Mouse (Mus musculus): Measurements from ENCODE around the gene Pcp4l1.
"Not testable (repeated sequence)": the region's sequence is repeated elsewhere in the genome, so short reads cannot be mapped to it uniquely, and the experiment has no call there.

Pcp4l1 gene

DNA sequence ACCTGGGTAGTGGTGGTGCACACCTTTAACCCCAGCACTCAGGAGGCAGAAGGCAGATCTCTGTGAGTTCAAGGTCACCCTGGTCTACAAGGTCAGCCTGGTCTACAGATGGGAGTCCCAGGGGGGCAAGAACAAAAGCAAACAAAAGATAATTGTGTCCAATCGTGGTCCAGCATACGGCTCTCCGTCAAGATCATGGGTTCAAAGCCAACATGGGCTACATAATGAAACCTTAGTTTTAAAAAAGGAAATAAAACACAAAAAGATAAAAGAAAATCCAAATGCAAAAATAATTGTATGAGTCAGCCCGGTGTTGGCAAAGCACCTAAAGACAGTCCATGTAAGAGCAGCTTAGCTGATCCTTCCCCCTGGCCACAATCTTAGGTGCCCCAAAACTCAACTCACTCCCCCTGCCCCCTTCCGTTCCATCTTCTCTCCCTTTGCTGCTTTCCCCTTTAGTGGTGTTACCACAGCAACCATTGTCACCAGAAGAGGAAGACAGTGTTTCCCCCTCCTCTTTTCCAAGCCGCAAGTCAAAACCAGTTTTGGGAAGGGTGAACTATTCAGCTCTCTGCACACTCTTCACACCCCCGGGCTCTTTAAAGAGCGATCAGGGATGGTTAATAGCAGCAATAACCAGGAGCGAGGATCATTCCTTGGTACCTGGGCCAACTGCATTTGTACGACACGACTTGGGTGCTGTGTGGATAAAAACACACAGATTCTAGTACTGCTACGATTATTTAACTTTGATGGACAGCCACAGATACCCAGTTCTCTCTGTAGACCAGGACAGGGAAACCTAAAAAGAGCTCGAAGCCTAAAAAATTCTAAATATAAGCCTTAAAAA is 8.0 kb downstream of the Pcp4l1 start:
- DNase-seq, result no peak

DNA sequence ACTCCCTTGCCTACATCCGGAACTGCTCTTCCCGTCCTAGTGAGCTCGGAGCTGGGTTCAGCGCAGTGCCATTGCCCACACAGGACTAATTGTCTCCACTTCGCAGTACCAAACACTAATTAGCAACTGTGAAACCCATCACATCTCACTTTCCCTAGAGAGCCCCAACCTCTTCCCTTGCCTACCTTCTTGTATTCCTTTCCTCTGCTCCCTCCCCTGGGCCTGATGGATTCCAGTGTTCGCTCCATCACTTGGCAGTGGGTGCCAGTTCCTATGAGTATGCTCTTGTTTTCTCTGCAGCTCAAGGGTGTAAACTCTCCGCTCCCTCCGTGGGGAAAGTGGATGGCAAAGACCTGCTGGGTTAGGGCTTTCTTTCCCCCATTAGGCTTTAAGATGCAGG is 10.4 kb downstream of the Pcp4l1 start:
- no peak for DNase-seq

DNA sequence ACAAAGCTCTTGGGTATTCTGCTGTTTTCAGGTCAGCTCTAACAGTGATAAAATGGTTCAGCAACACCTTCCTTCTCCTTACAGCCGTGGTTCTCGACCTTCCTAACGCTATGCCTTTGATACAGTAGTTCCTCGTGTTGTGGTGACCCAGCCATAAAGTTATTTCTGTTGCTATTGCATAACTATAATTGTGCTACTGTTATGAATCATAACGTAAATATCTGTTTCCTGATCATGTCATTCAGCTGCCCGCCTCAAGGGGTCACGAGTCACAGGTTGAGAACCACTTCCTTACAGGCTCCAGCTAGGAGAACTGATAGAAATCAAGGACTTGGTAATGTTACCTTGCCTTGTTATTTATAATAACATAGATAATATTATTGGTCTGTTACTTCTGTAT is 11.8 kb downstream of the Pcp4l1 start:
- peak; percentile 27 for DNase-seq

DNA sequence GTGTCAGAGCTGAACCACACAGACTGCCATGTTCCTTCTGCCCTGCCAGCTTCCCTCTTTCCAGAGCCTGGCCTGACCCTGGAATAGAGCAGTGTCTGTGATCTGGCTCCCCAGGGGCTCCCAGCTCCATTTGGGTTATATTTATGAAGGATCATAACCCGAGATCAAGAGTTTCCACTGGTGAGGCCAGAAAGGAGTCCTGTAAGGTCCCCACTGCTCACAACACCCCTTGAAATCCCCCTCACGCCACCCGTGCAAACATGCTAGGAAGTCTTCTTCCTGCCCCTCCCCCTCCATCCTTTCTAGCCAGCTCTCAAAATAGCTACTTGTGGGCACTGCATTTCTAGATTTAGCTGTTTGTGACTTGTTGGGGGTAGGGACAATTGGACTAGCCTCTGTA is 12.4 kb downstream of the Pcp4l1 start:
- DNase-seq, result peak; percentile 18

DNA sequence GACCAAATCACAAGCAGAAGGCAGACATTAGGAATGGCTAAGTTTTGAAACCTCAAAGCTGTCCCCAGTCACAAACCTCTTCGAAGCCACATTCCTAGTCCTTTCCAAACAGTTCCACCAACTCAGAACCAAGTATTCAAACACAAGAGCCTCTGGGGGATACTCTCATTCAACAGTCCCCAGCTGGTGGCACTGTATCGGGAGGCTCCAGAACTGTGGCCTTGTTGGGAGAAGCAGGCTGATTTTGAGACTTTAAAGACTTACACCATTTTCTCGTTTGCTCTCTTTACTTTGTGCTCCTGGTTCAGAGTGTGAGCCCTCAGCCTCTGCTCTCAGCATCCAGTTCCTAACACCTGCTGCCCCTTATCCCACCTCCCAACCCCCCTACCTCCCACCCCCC is 13.0 kb downstream of the Pcp4l1 start:
- no peak for DNase-seq

DNA sequence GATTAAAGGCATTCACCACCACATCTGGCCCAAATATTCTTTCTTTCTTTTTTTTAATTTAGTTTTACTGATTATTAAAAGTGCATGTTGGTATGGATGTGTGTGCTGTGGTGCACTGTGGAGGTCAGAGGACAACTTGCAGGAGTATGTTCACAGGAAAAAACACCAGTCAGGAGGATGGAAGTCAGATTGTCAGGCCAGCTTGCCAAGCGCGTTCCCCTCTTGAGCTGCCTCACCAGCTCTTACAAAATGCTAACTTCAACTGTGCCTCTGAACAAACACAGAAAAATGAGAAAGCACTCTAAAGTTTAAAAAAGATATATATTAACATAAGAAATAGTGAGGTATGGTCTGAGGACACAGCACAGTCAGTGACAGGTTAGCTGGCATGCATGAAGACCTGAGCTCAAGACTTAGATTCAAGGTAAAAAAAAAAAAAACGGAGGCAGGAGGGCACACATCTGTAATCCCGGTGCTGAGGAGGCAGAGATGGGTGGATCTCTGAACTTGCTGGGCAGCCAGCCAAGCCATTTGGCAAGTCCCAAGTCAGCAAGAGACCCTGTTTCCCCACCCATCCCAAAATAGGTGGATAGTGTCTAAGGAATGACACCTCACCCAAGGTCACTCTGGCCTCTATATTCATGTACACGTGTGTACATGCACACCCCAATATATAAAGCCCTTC is 16.4 kb downstream of the Pcp4l1 start:
- DNase-seq, result no peak

DNA sequence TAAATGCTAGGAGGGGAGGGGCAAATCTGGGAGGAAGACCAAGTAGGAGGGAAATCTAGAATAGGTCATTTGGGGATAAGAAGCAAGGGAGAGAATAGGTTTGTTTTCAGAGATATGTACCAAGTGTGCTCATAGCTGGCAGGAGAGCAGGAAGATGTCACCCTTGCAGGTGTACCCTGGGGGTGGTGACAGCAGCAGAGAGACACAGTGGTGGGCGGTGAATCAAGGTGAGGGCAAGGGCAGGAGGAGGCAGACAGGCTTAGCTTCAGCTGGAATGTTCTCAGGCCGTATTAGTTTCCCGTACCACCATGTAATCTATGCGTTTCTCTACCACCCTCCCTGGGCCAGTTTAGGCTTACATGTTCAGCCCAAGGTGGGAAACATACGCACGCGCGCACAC is 23.3 kb downstream of the Pcp4l1 start:
- DNase-seq, result no peak

DNA sequence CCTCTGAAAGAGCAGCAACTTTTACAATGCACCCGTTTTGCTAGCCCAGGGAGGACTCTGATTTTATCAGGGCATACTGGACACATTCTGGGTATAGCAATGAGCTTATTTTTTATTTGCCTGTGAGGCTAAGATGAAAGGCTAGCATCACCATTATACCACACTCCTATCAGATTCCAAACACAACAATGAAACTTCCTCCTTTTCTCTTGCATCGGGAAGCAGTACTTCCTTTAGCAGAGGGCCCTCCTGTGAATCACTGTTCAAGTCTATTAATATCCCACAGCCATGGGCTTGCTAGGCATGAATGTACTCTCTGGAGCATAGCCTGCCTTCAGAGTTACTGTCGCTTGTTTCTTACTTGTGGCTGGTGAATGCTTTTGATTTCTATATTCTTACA is 24.9 kb downstream of the Pcp4l1 start:
- no peak for DNase-seq

DNA sequence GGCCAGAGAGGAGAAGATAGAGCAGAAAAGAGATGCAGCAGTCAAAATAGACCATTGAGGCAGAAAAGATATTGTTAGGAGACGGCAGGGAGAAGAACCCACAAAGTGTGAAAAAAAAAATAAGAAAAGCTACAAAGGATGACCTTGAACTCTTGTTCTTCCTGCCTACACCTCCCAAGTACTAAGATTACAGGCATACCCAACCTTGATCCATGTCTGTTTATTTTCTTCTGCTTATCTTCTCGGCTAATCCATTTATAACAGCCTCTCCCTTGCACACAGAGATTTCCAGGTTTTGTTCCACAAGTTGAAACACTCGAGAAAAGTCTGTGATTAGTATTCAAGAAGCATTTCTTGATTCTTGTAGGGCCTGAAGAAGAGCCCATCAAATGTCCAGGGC is 26.2 kb downstream of the Pcp4l1 start:
- no peak for DNase-seq

DNA sequence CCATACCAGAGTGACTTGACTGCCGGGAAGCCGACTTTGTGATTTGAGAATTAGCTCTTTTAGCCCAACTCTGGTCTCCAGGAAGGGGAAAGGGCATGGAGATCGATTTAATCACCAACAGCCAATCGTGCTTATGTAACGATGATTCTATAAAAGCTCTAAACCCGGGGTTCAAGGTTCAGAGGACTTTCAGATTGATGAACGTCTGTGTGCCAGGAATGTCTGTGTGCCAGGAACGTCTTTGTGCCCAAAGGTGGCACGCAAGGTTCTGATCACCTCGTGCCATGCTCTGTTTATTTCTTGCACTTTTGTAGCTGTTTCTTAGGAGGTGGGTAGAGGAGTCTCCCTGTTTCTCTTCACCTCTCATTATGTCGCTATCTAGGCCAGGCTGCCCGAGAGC is 27.2 kb downstream of the Pcp4l1 start:
- no peak for DNase-seq

DNA sequence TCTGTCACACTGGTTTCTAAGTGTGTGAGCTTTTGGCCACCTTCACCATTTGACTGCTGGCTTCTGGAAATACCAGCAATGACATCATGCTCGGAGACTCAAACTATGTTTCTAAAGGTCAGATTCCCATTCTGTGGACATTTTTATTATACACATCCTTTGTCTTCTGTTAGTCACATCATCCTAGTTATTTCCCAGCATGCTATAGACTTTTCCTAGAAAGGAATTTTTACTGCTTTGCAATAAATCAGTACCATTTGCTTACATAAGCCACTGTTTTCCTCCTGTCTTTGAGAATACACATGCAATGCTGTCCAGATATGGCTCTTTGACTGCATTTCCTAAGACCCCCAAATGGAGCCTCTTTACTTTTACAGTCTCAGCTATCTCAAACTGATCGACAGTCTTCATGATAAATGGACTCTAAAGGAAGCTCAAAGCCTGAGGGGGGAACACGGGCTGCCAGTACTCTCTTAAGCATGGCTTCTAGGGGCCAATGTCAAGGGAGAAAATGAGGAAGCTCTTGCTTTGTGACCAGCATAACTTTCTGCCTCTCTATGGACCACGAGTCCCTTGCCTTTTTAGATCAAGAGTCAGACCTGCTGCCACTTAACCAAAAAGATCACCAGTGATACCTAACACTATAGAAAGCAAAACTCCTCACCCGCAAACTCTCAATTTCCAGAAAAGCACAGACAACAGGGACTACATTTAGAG is 30.3 kb downstream of the Pcp4l1 start:
- DNase-seq, result no peak

DNA sequence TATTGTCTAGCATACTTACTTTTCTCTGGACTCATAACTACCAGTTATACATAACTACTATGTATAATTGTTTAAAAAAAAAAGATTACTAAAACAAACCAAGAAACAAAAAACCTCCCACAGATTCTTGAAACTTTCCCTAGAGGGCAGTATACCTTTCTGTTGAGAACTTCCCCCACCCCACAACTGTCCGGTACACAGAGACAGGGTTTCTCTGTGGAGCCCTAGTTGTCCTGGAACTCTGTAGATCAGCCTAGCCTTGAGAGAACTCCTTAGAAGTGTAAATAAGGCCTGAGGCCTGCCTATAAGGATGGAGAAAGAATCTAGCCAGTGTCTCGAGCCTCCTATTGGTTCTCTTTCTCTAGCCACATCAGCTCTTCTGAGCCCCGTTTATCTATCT is 31.8 kb downstream of the Pcp4l1 start:
- DNase-seq, result no peak

DNA sequence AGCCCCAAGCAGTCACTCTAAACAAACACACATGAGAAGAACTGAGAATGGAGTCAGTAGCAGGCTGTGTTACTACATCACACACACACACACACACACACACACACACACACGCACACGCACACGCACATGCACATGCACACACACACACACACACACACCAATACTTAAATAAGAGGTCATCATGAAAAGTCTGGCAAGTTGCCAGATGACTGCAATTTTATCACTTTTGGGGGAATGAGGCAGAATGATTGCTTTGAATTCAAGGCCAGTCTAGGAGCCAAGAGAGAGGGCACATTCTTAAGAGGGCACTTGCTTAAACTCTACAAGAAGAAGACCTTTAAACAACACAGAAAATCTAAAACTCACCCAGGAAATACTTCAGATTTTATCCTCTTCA is 33.5 kb downstream of the Pcp4l1 start:
- DNase-seq, result no peak

DNA sequence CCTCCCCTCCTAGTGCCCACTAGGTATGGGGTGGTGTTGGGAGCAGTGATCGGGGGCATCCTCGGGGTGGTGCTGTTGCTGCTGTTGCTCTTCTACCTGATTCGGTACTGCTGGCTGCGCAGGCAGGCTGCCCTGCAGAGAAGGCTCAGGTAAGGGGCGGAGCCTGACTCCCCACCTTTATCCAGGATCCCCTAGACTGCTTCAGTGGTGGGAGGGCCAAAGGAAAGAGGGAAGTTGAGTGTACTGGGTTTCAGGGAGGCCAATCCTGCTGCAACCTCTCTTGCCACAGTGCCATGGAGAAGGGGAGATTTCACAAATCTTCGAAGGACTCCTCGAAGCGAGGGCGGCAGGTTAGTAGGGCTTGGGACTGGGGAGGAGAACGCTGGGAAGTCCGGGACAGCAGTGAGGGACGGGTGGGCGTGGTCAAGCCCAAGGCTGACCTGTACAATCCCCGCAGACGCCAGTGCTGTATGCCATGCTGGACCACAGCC is 36.5 kb downstream of the Pcp4l1 start:
- no peak for DNase-seq

DNA sequence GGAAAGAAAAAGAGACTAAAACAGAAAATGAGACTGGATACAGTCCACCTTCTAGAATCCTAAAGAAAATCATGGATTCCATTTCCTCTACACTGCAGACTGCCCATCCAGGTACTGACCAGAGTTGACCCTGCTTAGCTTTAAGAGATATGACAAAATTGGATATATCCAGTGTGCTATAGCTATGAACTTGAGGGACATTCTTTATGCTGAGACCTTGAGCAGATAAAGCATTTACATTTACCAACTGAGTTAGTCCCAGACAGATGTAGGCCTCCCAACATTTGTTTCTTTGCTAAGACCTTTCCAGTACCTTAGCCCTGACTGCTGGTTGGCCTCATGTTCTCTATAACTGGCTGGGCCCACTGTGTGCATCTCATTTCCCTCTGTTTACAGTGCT is 38.1 kb downstream of the Pcp4l1 start:
- DNase-seq, result no peak

DNA sequence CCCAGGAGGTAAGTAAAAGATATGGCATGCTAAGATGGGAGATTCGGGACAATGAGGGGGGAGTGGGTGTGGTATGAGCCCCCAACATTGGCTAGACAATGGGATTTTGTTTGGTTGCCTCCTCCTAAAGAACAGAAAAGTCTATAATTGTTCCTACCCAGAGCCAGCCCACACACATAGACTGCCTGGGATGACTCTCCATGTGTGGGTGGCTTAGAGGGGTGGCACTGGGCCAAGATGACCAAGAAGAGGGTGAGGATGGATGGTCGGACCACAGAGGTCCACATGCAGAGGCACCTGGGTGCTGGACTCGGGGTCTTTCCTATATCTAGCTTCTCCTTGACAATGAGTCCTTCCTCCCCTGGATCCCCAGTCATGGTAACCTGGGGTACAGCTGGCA is 39.4 kb downstream of the Pcp4l1 start:
- no peak for DNase-seq

DNA sequence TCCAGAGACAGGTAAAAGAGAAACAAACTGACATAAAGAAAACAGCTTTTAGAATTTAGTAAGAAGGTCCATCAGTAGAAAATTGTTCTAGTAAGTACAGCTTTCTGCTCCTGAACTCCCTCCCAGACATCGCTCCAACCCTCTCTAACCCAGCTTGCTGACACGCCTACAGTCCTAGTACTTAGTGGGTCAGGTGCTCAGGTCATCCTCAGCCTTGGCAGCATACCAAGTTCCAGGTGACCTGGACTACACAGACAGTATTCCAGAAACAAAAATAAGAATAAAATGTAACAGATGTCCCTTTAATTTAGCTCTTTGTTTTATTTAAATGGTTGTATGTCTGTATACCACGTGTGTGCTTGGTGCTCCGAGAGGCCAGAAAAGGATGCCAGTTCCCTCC is 44.1 kb downstream of the Pcp4l1 start:
- no peak for DNase-seq

DNA sequence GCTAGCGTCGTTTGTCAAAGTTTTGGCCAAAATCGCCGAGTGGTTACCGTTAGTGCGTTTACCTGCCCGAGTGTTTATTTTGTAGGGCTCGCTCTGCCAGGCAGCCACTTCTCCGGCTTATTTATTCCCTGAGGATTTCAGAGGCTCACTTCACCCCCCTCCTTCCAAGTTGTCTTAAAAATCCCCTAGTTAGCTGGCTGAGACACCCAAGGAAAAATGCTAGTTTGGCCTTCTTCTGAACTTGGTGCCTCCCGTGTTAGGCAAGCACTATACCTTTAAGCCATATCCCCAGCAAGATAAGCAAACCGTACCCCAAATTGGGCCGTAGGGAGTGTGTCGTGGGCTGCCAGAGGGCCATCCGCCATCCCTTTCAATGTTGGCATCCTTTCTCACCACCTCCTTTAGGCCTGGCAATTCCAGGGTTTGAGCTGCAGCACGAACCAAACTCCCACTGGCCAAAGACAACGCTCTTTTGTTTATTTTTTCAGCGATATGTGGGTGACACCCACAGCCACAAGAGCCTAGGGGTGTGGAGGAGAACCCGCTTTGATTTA is 45.2 kb downstream of the Pcp4l1 start:
- no peak for DNase-seq

DNA sequence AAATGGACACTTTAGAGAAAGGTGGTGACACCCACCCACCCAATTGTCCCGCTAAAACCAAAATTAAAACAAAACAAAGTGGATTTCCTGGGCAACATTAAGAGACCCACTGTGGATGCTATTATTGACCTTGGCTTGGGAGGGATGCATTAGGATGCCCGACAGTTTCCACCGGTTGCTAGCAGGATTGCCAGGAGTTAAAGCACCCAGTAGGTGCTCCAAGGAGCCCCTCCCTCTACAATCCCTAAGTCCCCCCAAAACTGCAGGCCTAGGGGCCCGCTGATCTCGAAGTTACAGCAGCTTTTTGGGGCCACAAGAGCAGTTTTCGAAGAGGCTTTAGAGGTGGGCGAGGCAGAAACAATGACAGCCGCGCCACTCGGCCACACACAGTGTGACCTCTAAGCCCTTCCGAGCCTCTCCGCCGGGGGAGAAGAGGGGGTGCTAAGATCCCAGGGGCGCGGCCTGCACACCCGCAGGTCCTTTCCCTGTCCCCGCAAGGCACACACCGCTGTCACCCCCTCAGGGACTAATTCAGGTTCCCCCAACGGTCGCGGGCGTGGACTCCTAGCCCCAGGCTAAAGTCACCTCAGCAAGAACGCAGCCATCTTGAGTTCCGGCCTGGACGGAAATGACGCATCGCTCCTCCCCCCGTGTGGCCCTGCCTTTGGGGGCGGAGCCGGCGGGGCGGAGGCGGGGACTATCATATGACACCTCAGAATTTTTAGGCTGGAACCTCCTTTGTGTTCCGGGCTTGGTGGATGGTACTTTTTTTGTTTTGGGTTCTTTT is 45.9 kb downstream of the Pcp4l1 start, which contains the start of the genes Sdhc and Mpz:
TSS of gene Sdhc (minus strand) at position 630 of the 787 bp plus-strand sequence.
TSS of gene Mpz (plus strand) at position 738 of the 787 bp plus-strand sequence.
- DNase-seq, result peak; percentile 96

DNA sequence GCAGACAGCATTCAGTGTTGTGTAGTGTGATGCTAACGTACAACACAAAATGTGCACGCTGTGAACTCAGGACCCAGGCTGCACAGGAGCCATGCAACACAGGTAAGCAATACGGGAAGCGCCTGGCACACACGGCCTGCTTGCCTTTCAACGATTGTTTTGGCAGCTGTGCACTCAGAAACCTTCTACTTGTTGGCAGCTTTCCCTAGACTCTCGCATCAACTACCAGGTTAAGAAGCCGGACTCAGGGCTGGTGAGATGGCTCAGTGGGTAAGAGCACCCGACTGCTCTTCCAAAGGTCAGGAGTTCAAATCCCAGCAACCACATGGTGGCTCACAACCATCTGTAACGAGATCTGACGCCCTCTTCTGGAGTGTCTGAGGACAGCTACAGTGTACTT is 53.1 kb downstream of the Pcp4l1 start:
- DNase-seq, result not testable (repeated sequence)

DNA sequence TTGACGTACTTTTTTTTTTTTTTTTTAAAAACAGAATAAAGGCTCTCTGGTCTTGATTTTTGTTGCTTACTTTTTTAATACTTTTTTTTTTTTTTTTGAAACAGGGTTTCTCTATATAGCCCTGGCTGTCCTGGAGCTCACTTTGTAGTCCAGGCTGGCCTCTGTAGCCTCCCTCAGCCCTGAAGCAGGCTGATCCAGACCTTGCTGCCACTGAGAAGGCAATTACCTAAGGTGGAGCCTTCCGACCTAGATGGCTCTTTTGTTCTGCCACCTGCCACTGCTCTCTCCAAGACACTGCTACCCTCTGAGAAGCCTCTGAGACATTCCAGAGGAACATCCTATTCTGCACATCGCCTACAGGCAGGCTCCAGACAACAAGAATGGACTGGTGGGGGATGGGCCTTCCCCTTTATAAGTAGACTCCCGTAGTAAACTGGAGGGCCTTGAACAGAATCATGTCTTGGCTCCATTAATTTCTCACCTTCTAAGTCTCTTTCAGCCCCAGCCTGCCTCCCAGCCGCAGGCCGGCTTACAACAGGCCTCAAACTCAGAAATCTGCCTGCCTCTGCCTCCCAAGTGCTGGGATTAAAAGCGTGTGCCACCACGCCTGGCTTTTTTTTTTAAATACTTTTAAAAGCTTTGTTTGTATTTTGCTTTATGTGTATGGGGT is 58.4 kb downstream of the Pcp4l1 start:
- DNase-seq, result not testable (repeated sequence)

DNA sequence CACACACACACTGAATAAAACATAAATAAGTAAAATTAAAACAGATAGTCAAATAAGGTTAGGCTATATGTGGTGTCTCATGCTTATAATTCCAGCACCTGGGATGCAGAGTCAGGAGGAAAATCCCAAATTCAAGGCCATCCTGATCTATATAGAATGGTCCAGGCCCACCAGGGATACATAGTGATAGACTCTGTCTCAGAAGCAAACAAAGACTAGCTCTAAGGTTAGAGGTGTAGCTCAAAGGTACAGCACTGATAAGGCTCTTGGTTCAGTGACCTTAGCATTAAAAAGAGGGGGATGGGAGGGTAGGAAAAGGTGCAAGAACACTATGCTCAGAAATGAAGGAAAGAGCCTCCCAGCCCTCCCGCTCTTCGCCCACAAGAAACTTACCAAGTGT is 60.5 kb downstream of the Pcp4l1 start:
- no peak for DNase-seq
